Mouse (Mus musculus): ENCODE data around the gene Vpreb3. TPM values are rescaled to one million over a fixed set of nuclear protein-coding genes. Genes with fewer than 3 reads are reported as not detected.

The Vpreb3 gene
- polyA plus RNA-seq, 2 experiments, result 0.85 to 2.5 TPM

DNA sequence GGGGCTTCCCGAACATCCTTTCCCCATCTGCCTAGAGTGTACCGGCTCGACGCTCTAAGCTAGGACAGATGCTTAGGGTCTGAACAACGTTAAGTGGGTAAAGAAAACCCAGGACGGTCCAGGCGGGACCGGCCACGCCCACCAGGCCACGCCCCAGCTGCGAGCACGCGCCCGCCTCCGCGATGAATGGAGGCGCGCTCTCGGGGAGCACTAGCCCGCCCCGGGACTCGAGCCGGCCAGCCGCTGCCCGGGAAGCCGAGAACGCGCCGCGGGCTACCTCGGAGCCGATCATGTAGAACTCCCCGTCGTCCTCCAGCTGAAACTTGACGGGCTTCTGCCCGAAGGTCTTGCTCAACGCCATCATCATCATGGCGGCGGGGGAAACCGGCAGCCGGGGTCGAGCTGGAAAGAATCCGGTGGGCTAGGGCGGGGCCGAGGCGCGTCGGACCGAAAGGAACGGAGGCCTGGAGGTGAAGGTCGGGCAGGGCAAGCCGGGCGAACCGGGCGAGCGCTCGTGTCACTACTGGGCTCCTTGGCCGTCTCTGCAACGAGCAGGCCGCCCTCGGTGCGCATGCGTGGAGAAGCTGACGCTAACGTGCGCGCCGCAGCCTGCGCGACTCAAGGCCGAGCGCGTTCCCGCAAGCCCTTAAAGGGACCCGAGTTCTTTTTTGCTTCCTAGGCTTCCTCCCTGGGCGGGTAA is 21.7 kb upstream of the Vpreb3 start, which contains the start of gene Smarcb1:
Gene Smarcb1 (minus strand): TSS at position 592 of the 700 bp plus-strand sequence.
- H3K36me3 ChIP-seq (replicated peaks; ENCODE audit: control insufficient read depth, insufficient read depth, low read depth), result peaks cover 5% of the 10 kb centered on the region; the same call in 1 of the 2 replicates
- no peak for TF ChIP-seq CTCF (IDR thresholded peaks at IDR 0.05; ENCODE audit: low read depth)
- TF ChIP-seq EP300 (IDR thresholded peaks at IDR 0.05; ENCODE audit: low read depth), result no peak
- DNase-seq (ENCODE audit: low read depth in 3 of 3, low spot score in 3 of 3) (peak; percentile 87 to 91 (median 90)), ATAC-seq (ENCODE audit: insufficient read depth) (peak; percentile 94)
- under 1% methylated on average over 76 of the region's 76 CpGs for WGBS (ENCODE audit: insufficient replicate concordance)
- H3K4me1 ChIP-seq (replicated peaks; ENCODE audit: control insufficient read depth in 2 of 2, insufficient read depth in 2 of 2, low read length in 1 of 2), result peaks cover 11 to 12% of the 10 kb centered on the region in 2 experiments
- H3K27ac ChIP-seq, result peak within 1 kb of the TSS; percentile 67
- no peaks in the 10 kb centered on the region for H3K27me3 ChIP-seq (ENCODE audit: control insufficient read depth, insufficient read depth, low read length)
- H3K9me3 ChIP-seq (ENCODE audit: control insufficient read depth, low read length), result no peaks in the 10 kb centered on the region
- peak within 1 kb of the TSS; percentile 99 for H3K4me2 ChIP-seq (ENCODE audit: low read depth)
- peak within 1 kb of the TSS; percentile 81 to 89 for H3K4me3 ChIP-seq (ENCODE audit: insufficient read depth in 1 of 2, low read depth in 2 of 2, low read length in 2 of 2)
- peak within 1 kb of the TSS; percentile 87 for H3K9ac ChIP-seq (replicated peaks)

DNA sequence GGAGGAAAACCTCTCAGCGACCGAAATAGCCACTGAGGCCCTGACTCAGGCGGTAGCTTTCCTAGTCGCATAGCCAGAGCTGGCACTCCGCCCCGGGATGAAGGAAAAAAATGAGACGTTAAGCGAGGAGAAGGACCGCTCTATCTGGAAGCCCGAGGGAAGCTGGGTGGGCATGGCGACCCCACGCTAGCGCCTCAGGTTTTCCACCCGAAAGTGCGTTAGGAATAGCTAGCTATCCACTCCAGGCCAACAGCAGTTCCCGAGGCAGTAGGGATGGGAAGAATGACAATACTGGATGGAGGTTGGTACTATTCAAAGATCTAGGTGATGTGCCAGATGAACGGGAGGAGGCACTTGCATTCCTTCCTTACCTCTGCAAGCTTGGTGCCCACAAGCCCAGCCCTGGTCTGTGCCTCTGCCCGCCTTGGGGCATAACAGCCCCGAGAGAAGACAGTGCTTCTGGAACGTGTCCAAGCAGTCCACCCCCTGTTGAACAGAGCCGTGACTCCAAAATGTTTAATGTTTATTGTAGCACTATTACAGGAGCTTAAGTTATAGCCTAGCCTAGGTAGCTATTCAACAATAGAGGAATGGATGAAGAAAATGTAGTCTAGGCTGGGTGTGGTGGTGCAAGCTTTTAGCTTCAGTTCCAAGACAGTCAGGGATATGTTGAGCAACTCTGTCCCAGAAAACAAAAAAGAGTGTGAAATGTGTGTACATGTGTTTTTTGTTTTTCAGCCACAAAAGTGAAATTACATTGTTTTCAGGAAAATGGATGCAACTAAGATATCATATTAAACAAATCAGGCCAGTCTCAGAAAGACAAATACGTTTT is 20.9 kb upstream of the Vpreb3 start:
- Histone ChIP-seq H3K27me3 (ENCODE audit: control insufficient read depth, insufficient read depth, low read length) (no peaks in the 10 kb centered on the region), H3K4me1 (replicated peaks; ENCODE audit: control insufficient read depth in 2 of 2, insufficient read depth in 2 of 2, low read length in 1 of 2) (peaks cover 11 to 12% of the 10 kb centered on the region in 2 experiments), H3K9ac (replicated peaks) (peak overlapping the region; percentile 87), H3K9me3 (ENCODE audit: control insufficient read depth, low read length) (no peaks in the 10 kb centered on the region), H3K27ac (peak overlapping the region; percentile 67), H3K4me3 (ENCODE audit: insufficient read depth in 1 of 2, low read depth in 2 of 2, low read length in 2 of 2) (peak overlapping the region; percentile 81 to 89), H3K36me3 (replicated peaks; ENCODE audit: control insufficient read depth, insufficient read depth, low read depth) (peaks cover 3% of the 10 kb centered on the region; the same call in 1 of the 2 replicates), H3K4me2 (ENCODE audit: low read depth) (peak overlapping the region; percentile 99)
- ATAC-seq (ENCODE audit: insufficient read depth), result peak; percentile 48
- WGBS (ENCODE audit: insufficient replicate concordance), result 5% methylated on average over 22 of the region's 22 CpGs
- no peak for TF ChIP-seq CTCF (IDR thresholded peaks at IDR 0.05; ENCODE audit: low read depth)
- no peak for TF ChIP-seq EP300 (IDR thresholded peaks at IDR 0.05; ENCODE audit: low read depth)
- no peak for DNase-seq (ENCODE audit: low read depth in 3 of 3, low spot score in 3 of 3)

DNA sequence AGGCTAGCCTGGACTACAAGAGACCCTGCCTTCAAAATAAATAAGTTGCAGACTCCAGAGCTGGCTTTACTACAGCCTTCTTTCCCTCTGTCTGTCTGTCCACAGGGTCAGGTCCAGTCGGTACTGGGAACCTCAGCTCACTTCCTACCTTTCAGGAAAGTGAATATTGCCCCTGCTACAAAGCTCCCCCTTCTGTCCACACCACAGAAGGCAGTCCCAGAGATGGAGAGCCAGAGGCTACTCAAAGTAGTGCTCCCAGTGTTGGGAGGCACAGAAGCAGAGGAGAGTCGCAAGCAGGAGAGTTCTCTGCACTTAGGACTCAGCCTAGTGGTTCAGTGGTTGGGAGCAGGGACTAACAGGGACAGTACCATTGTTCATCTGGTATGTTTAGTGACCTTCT is 18.5 kb upstream of the Vpreb3 start:
- no peak overlapping the region for H3K27ac ChIP-seq
- no peak for TF ChIP-seq EP300 (IDR thresholded peaks at IDR 0.05; ENCODE audit: low read depth)
- peak; percentile 58 for TF ChIP-seq CTCF (IDR thresholded peaks at IDR 0.05; ENCODE audit: low read depth)
- no peak overlapping the region for H3K9ac ChIP-seq (replicated peaks)
- no peak overlapping the region for H3K4me2 ChIP-seq (ENCODE audit: low read depth)
- peaks cover 2% of the 10 kb centered on the region; the same call in 1 of the 2 replicates for H3K27me3 ChIP-seq (ENCODE audit: control insufficient read depth, insufficient read depth, low read length)
- WGBS (ENCODE audit: insufficient replicate concordance), result 54% methylated on average over 2 of the region's 2 CpGs
- H3K4me3 ChIP-seq (ENCODE audit: insufficient read depth in 1 of 2, low read depth in 2 of 2, low read length in 2 of 2), result no peak overlapping the region
- peaks cover 11 to 12% of the 10 kb centered on the region in 2 experiments for H3K4me1 ChIP-seq (replicated peaks; ENCODE audit: control insufficient read depth in 2 of 2, insufficient read depth in 2 of 2, low read length in 1 of 2)
- DNase-seq (ENCODE audit: low read depth in 3 of 3, low spot score in 3 of 3) (no peak), ATAC-seq (ENCODE audit: insufficient read depth) (no peak)
- peaks cover 2% of the 10 kb centered on the region; the same call in 1 of the 2 replicates for H3K36me3 ChIP-seq (replicated peaks; ENCODE audit: control insufficient read depth, insufficient read depth, low read depth)
- H3K9me3 ChIP-seq (ENCODE audit: control insufficient read depth, low read length), result no peaks in the 10 kb centered on the region

DNA sequence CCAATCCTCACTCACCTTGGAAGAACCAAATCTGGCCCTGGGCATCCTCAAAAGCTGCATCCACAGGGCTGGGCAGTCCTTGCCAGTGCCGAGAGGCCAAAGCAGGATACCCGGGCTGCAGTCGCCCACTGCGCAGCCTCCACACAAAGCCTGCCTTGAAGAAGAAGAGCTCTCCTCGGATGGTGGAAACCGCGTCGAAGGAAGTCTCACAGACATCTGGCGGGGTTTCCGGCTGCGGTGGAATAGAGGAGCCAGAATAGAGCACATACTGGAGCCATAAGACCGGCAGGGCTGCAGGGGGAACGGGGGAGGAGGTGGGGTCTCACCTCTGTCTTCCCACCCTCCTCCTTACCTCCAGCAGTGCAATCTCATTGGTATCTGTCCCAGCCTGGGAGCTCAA is 16.5 kb upstream of the Vpreb3 start:
- H3K27me3 ChIP-seq (ENCODE audit: control insufficient read depth, insufficient read depth, low read length), result peaks cover 23% of the 10 kb centered on the region
- H3K4me2 ChIP-seq (ENCODE audit: low read depth), result no peak overlapping the region
- ATAC-seq (ENCODE audit: insufficient read depth) (no peak), DNase-seq (ENCODE audit: low read depth in 3 of 3, low spot score in 3 of 3) (no peak)
- H3K36me3 ChIP-seq (replicated peaks; ENCODE audit: control insufficient read depth, insufficient read depth, low read depth), result no peaks in the 10 kb centered on the region
- peaks cover 4 to 9% of the 10 kb centered on the region in 2 experiments for H3K4me1 ChIP-seq (replicated peaks; ENCODE audit: control insufficient read depth in 2 of 2, insufficient read depth in 2 of 2, low read length in 1 of 2)
- TF ChIP-seq CTCF (IDR thresholded peaks at IDR 0.05; ENCODE audit: low read depth) (no peak), EP300 (IDR thresholded peaks at IDR 0.05; ENCODE audit: low read depth) (no peak)
- no peaks in the 10 kb centered on the region for H3K9me3 ChIP-seq (ENCODE audit: control insufficient read depth, low read length)
- H3K4me3 ChIP-seq (ENCODE audit: insufficient read depth in 1 of 2, low read depth in 2 of 2, low read length in 2 of 2), result no peak overlapping the region
- no peak overlapping the region for H3K27ac ChIP-seq
- H3K9ac ChIP-seq (replicated peaks), result no peak overlapping the region
- 50% methylated on average over 13 of the region's 13 CpGs for WGBS (ENCODE audit: insufficient replicate concordance)

DNA sequence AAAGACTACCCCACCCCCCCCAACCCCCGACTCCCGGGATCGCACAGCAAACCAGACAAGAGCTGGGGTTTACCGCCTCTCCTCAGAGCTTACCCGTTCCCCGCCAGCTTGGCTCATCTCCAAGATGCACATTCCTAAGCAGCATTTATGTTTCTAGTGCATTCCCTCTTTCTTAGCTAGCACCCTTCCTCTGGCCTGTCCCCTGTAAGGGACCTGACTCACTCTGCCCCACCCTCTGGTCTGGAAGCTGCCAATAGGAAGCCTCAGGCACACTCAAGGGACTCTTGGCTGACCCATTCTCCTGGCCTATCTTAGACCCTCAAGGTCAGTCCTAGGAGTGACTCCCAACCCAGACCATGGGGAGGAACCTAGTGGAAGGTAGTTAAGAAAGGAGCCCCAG is 12.6 kb upstream of the Vpreb3 start:
- Histone ChIP-seq H3K36me3 (replicated peaks; ENCODE audit: control insufficient read depth, insufficient read depth, low read depth) (no peaks in the 10 kb centered on the region), H3K27ac (no peak overlapping the region), H3K4me1 (replicated peaks; ENCODE audit: control insufficient read depth in 2 of 2, insufficient read depth in 2 of 2, low read length in 1 of 2) (peaks cover 2 to 14% of the 10 kb centered on the region in 2 experiments), H3K4me3 (ENCODE audit: insufficient read depth in 1 of 2, low read depth in 2 of 2, low read length in 2 of 2) (no peak overlapping the region), H3K27me3 (ENCODE audit: control insufficient read depth, insufficient read depth, low read length) (peaks cover 42% of the 10 kb centered on the region), H3K9ac (replicated peaks) (no peak overlapping the region), H3K9me3 (ENCODE audit: control insufficient read depth, low read length) (no peaks in the 10 kb centered on the region), H3K4me2 (ENCODE audit: low read depth) (no peak overlapping the region)
- no peak for ATAC-seq (ENCODE audit: insufficient read depth)
- TF ChIP-seq CTCF (IDR thresholded peaks at IDR 0.05; ENCODE audit: low read depth) (no peak), EP300 (IDR thresholded peaks at IDR 0.05; ENCODE audit: low read depth) (no peak)
- DNase-seq (ENCODE audit: low read depth in 3 of 3, low spot score in 3 of 3), result no peak
- 31% methylated on average over 6 of the region's 6 CpGs for WGBS (ENCODE audit: insufficient replicate concordance)
